Mouse (Mus musculus): Measurements from ENCODE around the gene Slc25a31.

GRCm38 (mm10) chr3:40685855-40686515, 22.7 kb upstream of the Slc25a31 start:
- TF ChIP-seq POLR2A (IDR thresholded peaks at IDR 0.05; ENCODE audit: borderline replicate concordance, insufficient read depth, low read length): no peak
- TF ChIP-seq CTCF (IDR thresholded peaks at IDR 0.05; ENCODE audit: borderline replicate concordance, insufficient read depth, low read depth, low read length): no peak
